Mouse (Mus musculus): Measurements from ENCODE around the gene Olfr441. TPM values are rescaled to one million over a fixed set of nuclear protein-coding genes. Genes with fewer than 3 reads are reported as not detected.
"Not testable (repeated sequence)": the region's sequence is repeated elsewhere in the genome, so short reads cannot be mapped to it uniquely, and the experiment has no call there.

Gene Olfr441
- total RNA-seq (2017): not detected in 2 replicates

GRCm38 (mm10) chr6:43106069-43106468 is at the start of gene Olfr441:
Gene Olfr441, plus strand, starts transcription at chr6:43106369.
- ATAC-seq (replicated peaks; ENCODE audit: low read depth, poor library complexity, severe bottlenecking): not testable (repeated sequence)

GRCm38 (mm10) chr6:43078750-43079149 is 27.4 kb upstream of the Olfr441 start:
- no peak for ATAC-seq (replicated peaks; ENCODE audit: low read depth, poor library complexity, severe bottlenecking)

DNA sequence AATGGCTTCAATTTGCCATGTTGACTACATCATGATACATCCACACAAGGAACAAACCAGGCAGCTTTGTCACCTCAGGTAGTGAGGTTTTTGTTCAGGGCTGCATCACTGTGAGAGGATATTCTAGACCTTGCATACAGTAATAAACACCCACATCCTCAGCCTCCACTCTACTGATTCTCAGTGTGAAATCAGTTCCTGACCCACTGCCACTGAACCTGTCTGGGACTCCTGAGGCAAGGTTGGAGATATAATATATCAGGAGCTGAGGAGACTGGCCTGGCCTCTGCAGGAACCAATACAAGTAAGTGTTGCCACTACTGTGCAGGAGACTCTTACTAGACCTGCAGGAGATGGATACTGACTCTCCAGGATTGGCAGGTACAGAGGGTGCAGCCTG is 24.8 kb upstream of the Olfr441 start:
- ATAC-seq (replicated peaks; ENCODE audit: low read depth, poor library complexity, severe bottlenecking): not testable (repeated sequence)

DNA sequence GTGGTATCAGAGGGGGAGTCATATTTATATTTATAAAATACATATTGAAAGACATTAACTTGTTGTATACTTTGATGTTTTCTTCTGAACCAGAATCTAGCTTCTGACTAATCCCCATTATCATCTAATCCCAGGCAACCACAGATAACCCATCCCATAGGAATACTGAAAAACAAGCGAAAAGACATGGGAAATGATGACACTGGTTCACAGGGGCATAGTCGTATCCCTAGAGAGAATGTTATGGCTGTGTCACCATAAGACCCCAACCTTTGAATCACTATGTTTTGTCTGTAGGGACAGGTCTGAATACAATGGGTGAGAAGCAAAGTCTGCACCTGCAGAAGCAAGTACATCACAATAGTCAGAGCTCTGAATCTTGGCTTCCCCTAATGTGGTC is 40.1 kb downstream of the Olfr441 start, which contains the start of gene Olfr237-ps1:
Gene Olfr237-ps1 (plus strand): TSS at position 301 of the 400 bp plus-strand sequence.
- ATAC-seq (replicated peaks; ENCODE audit: low read depth, poor library complexity, severe bottlenecking): not testable (repeated sequence)

DNA sequence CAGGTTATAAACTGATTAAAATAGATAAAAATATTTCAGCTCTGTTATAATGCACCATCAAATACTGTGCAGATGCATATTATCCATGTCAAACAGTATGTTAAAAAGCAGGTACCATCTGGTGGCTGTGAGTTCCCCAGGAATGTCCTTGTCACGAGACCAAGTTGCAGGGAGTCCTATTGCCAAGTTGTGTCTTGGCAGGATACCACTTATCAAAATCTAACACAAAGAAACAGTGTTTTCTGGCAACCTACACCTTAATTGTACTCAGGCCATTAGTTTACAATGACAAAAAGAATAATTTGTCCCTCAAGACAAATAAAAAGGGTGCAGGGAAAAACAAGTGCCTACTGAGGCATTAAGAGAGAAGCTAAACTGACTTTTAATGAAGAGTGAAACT is 53.3 kb downstream of the Olfr441 start:
- ATAC-seq (replicated peaks; ENCODE audit: low read depth, poor library complexity, severe bottlenecking): no peak

DNA sequence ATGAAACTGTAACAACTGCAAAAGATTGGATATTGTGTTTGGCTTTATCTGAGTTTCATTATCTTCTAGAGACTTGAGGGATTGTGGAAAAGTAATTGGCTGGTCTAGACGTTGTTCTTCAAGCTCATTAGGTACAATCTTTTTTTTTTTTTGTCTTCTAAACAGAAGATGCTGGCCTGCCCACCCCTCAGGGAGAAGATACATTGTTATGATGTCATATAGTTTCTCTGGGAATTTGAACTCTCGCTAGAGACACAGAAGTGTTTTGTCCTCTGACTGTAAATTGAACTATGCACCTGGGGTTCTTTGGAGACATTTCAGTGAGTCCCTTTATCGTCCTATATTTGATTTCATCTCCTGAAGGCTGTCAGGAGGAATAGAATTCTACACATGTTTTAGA is 56.8 kb downstream of the Olfr441 start, which contains the start of gene Olfr437:
Gene Olfr437 (plus strand): TSS at position 301 of the 400 bp plus-strand sequence.
- no peak for ATAC-seq (replicated peaks; ENCODE audit: low read depth, poor library complexity, severe bottlenecking)

- no peak for ATAC-seq (replicated peaks; ENCODE audit: low read depth, poor library complexity, severe bottlenecking)
Measured at GRCm38 (mm10) chr6:43167246-43167645, 61.1 kb downstream of the Olfr441 start.

Other genes starting within 250 kb of the Olfr441 start
- not detected in 2 replicates for gene Olfr448, start 215.9 kb upstream of the Olfr441 start, total RNA-seq (2017)
- gene Olfr447, start 197.5 kb upstream of the Olfr441 start, total RNA-seq (2017): not detected in 2 replicates
- gene Olfr446, start 185.0 kb upstream of the Olfr441 start, total RNA-seq (2017): not detected in 2 replicates
- not detected in 2 replicates for gene Olfr444, start 157.3 kb upstream of the Olfr441 start, total RNA-seq (2017)
- not detected in 2 replicates for gene Olfr237-ps1, start 40.2 kb downstream of the Olfr441 start, total RNA-seq (2017)
- gene Olfr437, start 56.9 kb downstream of the Olfr441 start, total RNA-seq (2017): not detected in 2 replicates
- not detected in 2 replicates for gene Olfr13, start 65.8 kb downstream of the Olfr441 start, total RNA-seq (2017)
- gene Olfr435, start 90.8 kb downstream of the Olfr441 start, total RNA-seq (2017): not detected in 2 replicates
- not detected in 2 replicates for gene Olfr434, start 106.7 kb downstream of the Olfr441 start, total RNA-seq (2017)
- not detected in 2 replicates for gene Olfr47, start 125.2 kb downstream of the Olfr441 start, total RNA-seq (2017)
- 6.4 and 7.1 TPM in 2 replicates for gene Arhgef5, start 159.2 kb downstream of the Olfr441 start, total RNA-seq (2017)
- not detected in 2 replicates for gene Nobox, start 203.2 kb downstream of the Olfr441 start, total RNA-seq (2017)